Mouse (Mus musculus) left cerebral cortex, postnatal 25 days (tissue): ENCODE data around the gene Sacm1l. TPM values are rescaled to one million over a fixed set of nuclear protein-coding genes. Genes with fewer than 3 reads are reported as not detected.

Experiments
- DNase-seq, 2 experiments: peaks; one replicate each; pipeline ENCODE4 v3.0.0; 2022; ENCODE audit warnings: low spot score in 2 of 2, mixed read lengths in 1 of 2
- intact Hi-C: fragments of 180-260 bp; cut with DNase I; formaldehyde crosslinking; loops from one replicate; pipeline ENCODE4 v1.15.1; 2025
- total RNA-seq, 2 experiments: library from RNA; stranded (reverse); gene quantifications; 2 replicates each; pipeline ENCODE4 v1.2.3; 2021

The Sacm1l gene
- total RNA-seq, 2 experiments from 2014 or later, result 59.5 to 61.9 TPM

GRCm38 (mm10) chr9:123531234-123531633 lies 1.7 kb downstream of the Sacm1l start:
- intact Hi-C loops, result no loop called here
- no peak for DNase-seq

- intact Hi-C loops, result no loop called here
- DNase-seq, result no peak
Measured at GRCm38 (mm10) chr9:123536613-123537012, 7.1 kb downstream of the Sacm1l start.

- intact Hi-C loops, result no loop called here
Measured at GRCm38 (mm10) chr9:123538189-123538588, 8.6 kb downstream of the Sacm1l start.

DNA sequence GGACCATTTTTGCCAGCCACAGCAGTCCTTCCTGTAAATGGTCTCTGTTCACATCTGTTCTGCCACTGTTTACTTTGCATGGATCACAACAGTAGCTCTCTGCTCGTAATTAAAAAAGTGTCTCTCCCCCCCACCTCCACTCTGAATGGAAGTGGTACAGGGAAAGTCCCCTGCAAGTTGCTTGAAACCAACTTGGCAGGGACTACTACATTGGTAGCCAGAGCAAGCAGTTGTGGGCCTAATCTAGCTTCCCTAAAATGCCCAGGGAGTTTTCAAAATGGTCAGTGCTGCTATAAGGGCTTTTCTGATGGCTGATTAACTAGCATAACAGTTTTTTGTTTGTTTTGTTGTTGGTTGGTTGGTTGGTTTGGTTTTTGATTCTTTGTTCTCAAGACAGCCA lies 9.5 kb downstream of the Sacm1l start:
- intact Hi-C loops, result no loop called here
- DNase-seq, result no peak

More at GRCm38 (mm10) chr9:123538189-123538588, 8.6 kb downstream of the Sacm1l start:
- DNase-seq, result no peak

- intact Hi-C loops, result no loop called here
Measured at GRCm38 (mm10) chr9:123539823-123540222, 10.3 kb downstream of the Sacm1l start.

DNA sequence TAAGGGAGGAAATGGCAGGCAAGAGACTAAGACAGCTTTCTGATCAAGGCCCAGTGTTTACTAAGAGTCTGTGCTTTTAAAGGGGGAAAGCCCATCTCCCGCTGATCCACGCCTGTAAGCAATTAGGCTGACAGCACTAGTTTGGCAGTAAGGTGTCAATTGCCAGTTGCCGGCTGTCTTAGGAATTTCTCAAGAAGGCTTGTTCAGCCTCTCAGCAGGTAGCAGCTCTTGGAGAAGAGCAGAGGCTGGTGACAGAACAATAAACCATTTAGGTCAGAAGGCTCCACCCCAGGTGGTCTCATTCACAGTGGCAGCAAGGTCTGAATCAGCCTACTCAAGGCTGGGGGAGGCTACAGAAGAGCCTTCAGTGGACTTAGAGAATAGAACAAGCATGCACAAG lies 25.0 kb downstream of the Sacm1l start:
- intact Hi-C loops, result no loop called here
- no peak for DNase-seq

More at GRCm38 (mm10) chr9:123539823-123540222, 10.3 kb downstream of the Sacm1l start:
- DNase-seq, result no peak

DNA sequence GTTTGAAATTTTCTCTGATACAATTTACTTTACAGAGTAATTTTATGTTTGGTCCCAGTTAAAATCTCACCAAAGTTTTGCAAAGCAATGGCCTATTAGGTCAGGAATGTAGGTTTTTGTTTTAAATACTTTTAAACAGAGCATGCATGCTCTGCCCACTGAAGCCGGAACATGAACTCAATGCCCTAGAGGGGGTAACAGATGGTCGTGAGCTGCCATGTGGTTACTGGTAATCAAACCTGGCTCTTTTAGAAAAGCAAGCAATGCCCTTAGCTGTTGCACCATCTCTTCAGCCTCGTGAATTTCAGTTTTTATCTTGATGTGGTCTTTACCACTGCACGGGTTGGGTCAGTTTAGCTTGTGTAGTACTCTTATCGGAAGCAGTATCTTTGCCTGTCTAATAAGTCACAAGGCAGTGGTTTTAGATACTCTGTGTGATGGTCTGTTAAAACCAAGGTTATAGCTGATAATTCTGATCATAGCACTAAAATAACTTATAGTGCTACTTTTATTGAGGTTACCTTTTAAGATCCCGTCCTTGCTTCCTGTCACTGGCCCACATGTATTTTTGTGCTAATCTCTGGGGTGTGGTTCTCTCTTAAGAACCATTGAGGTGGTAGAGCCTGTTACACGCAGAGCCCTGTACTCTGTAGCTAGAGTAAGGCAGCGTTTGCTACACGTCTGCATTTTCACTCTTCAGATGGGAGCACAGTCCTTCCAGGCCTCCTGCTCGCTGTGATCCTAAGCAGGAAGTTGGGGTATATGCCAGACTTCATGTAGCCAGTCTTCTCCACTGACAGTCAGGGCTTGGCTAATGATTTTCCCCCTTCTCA lies 48.0 kb downstream of the Sacm1l start:
- DNase-seq, result no peak
- intact Hi-C loops, result no loop called here

DNA sequence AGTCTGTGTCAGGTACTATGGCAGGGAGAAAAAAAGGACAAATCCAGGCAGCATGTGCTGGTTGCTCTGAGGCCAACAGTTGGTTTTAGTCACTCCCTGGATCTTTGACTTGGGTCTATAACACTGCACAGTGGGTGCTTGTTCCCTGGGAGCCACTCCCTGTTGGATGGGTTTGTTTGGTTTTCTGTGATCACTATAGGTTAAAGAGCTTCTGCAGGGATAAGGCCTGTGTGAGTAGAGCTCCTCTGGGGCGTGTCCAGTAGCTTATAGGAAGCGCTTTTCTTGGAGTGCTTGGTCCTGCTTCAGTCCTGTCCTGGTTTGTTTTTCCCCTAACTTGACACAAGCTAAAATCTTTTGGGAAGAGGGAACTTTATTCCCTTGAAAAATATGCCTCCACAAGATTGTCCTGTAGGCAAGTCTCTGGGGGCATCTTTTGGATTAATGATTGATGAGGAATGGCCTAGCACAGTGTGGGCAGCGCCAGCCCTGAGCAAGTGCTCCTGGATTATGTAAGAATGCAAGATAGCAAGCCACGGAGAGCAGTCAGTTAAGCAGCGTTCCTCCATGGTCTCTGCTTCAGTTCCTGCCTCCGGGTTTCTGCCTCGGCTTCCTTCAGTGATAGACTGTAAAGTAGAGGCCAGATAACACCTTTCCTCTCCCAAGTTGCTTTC lies 59.8 kb downstream of the Sacm1l start:
- intact Hi-C loops, result no loop called here
- no peak for DNase-seq

GRCm38 (mm10) chr9:123595194-123595593 lies 65.6 kb downstream of the Sacm1l start:
- intact Hi-C loops, result no loop called here

DNA sequence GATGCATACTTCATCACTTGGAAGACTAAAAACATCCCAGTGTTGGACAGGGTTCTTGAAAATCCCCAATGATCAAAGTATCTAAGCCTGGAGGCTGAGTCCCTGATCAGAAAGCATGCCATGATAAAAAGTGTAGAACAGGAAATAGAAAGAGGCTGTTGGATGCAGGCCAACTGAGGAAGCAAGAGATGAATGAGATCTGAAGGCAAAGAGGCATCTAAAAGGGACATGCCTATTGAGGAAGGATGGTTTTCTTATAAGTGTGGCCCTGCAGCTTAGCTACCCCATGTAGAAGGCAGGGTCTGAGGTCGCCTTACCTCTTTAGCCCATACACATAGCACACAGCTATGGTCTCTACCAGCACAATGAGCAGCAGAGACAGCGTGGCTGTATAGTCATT lies 67.4 kb downstream of the Sacm1l start:
- intact Hi-C loops, result no loop called here
- DNase-seq, result no peak

More at GRCm38 (mm10) chr9:123595194-123595593, 65.6 kb downstream of the Sacm1l start:
- DNase-seq, result no peak

GRCm38 (mm10) chr9:123597376-123597775 lies 67.8 kb downstream of the Sacm1l start:
- intact Hi-C loops, result no loop called here
- DNase-seq, result no peak

- intact Hi-C loops, result no loop called here
- DNase-seq, result no peak
Measured at GRCm38 (mm10) chr9:123601529-123601928, 72.0 kb downstream of the Sacm1l start.

GRCm38 (mm10) chr9:123620311-123621098 lies 90.9 kb downstream of the Sacm1l start:
- intact Hi-C loops, result no loop called here
- no peak for DNase-seq

DNA sequence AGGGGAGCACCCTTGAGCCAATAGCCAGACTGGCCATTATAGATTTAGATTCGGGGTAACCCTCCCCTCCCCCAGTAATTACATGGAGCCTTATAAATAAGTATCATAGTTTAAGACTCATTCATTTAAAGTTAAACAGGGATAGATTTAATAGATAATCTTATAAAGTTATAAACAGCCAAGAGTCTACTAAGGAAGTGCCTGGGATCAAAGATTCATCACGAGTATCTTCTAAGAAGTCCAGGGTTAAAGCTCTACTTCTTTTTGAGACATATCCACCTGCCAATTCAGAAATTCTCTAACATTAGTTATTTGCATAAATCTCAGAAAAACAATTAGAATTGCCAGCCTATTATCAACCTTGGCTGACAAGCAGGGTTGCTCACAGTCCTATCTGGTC lies 95.2 kb downstream of the Sacm1l start:
- no peak for DNase-seq

GRCm38 (mm10) chr9:123625821-123626220 lies 96.3 kb downstream of the Sacm1l start:
- intact Hi-C loops, result no loop called here
- no peak for DNase-seq

More for the DNA sequence above, 95.2 kb downstream of the Sacm1l start:
- intact Hi-C loops, result no loop called here

GRCm38 (mm10) chr9:123631666-123632065 lies 102.1 kb downstream of the Sacm1l start:
- intact Hi-C loops, result no loop called here
- no peak for DNase-seq

DNA sequence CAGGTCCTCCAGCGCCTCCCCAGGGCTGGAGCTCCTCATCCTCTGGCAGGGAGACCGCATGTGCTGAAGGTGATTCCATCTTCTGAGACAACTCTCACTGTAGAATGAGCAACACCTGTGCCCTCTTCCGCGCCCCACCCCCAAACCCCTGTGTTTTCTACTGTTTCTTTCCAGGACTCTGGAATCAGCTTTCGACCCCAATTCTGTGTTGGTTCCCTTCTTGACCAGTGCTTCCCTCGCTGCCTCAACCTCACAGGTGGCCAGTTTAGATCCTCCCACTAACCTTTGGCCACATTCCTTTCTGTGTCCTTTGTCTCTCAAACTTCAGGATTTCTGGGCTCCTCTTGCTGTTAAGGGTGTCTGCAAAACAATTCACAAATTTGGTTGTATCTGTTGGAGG lies 102.7 kb downstream of the Sacm1l start, which contains the start of gene Slc6a20b:
TSS of gene Slc6a20b (minus strand) at position 285 of the 400 bp plus-strand sequence.
- intact Hi-C loops, result no loop called here
- no peak for DNase-seq

GRCm38 (mm10) chr9:123632993-123633392 lies 103.4 kb downstream of the Sacm1l start:
- DNase-seq, result no peak
- intact Hi-C loops, result no loop called here

- intact Hi-C loops, result loop anchor here (5.0 kb wide), 1 partner anchor 76 kb away; no protein-coding TSS in a partner anchor
- no peak for DNase-seq
Measured at GRCm38 (mm10) chr9:123636771-123637170, 107.2 kb downstream of the Sacm1l start.

DNA sequence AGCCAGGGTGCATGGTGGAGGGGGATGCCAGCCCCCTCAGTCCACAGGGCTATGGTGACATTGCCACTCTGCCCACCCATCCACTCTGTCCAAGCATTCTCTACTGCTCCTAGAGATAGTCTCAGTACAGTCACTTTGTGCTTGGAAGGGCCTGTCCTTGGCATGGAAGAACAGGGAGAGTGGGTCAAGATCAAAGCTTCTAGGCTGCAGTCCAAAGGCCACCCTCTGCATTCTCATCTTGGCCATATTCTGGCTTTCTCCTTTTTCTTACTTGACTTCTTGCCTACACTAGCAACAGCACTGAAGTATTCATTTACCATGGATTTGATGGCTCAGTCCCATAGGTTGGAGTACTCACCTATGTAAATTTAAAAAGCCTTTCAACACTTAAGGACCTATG lies 108.7 kb downstream of the Sacm1l start:
- DNase-seq, result no peak
- intact Hi-C loops, result loop anchor here (2.0 to 5.0 kb wide), 2 partner anchors 74 to 159 kb away; no protein-coding TSS in a partner anchor
